Mouse (Mus musculus) small intestine, adult 2 months (tissue): ENCODE results near the gene Bap1.

Source experiments
- CTCF ChIP-seq: fragments of 200-500 bp; IDR thresholded peaks from 2 replicates; pipeline ENCODE4 v1.5.1; 2012; ENCODE audit warnings: low read depth, mild to moderate bottlenecking, control low read depth, inconsistent platforms, low read length, moderate library complexity, mixed read lengths; ENCODE audit not compliant: insufficient replicate concordance, insufficient read length; ENCODE audit errors: extremely low read depth
- POLR2A ChIP-seq: fragments of 200-500 bp; IDR thresholded peaks from 2 replicates; pipeline ENCODE4 v1.6.1; 2012; ENCODE audit warnings: low read depth, mild to moderate bottlenecking, control low read depth, inconsistent platforms, low read length, moderate library complexity

GRCm38 (mm10) chr14:31252091-31252490, 841 bp downstream of the Bap1 start:
- TF ChIP-seq CTCF (no peak), POLR2A (no peak)
